Mouse (Mus musculus) embryonic facial prominence, embryonic 15.5 days (tissue): ENCODE data around the gene Btg4. TPM values are rescaled to one million over a fixed set of nuclear protein-coding genes. Genes with fewer than 3 reads are reported as not detected.

Source experiments
- ATAC-seq: fragments of 200-750 bp; cut with Nextera tagmentation; 2 replicates; pipeline ENCODE4 v1.8.0; 2017; ENCODE audit warnings: low read depth, moderate TSS enrichment; ENCODE audit not compliant: insufficient number of reproducible peaks, low FRiP score, low TSS enrichment
- H3K27ac ChIP-seq: fragments of 300-500 bp; sonication (generic); replicated peaks from 2 replicates; pipeline ENCODE4 v1.5.1; 2015; ENCODE audit warnings: mild to moderate bottlenecking, inconsistent platforms
- H3K27me3 ChIP-seq: fragments of 300-500 bp; sonication (generic); 2 replicates; pipeline ENCODE4 v1.6.1; 2015; ENCODE audit warnings: inconsistent platforms
- H3K36me3 ChIP-seq: fragments of 300-500 bp; sonication (generic); 2 replicates; pipeline ENCODE4 v1.6.1; 2015; ENCODE audit warnings: mild to moderate bottlenecking, inconsistent platforms
- H3K4me1 ChIP-seq: fragments of 300-500 bp; sonication (generic); 2 replicates; pipeline ENCODE4 v1.6.1; 2015; ENCODE audit warnings: inconsistent platforms
- H3K4me2 ChIP-seq: fragments of 300-500 bp; sonication (generic); replicated peaks from 2 replicates; pipeline ENCODE4 v1.6.1; 2015; ENCODE audit warnings: mild to moderate bottlenecking, inconsistent platforms
- H3K4me3 ChIP-seq: fragments of 300-500 bp; sonication (generic); replicated peaks from 2 replicates; pipeline ENCODE4 v1.5.1; 2015; ENCODE audit warnings: mild to moderate bottlenecking, inconsistent platforms
- H3K9ac ChIP-seq: fragments of 300-500 bp; sonication (generic); 2 replicates; pipeline ENCODE4 v1.6.1; 2015; ENCODE audit warnings: inconsistent platforms
- H3K9me3 ChIP-seq: fragments of 300-500 bp; sonication (generic); replicated peaks from 2 replicates; pipeline ENCODE4 v1.6.1; 2016; ENCODE audit warnings: inconsistent platforms
- WGBS: fragments of 180-500 bp; shearing (Covaris S2); methylation state at CpG from one replicate; pipeline ENCODE4 v1.1.7; 2015; 5-methylcytosine and 5-hydroxymethylcytosine counted together
- polyA plus RNA-seq: library from polyadenylated mRNA; unstranded; fragments of >200 nt; fragmentation: Nextera tagmentation; extraction: Ambion mirVana; gene quantifications from 2 replicates; pipeline ENCODE4 v1.2.1, GENCODE M21; 2015

The Btg4 gene
- polyA plus RNA-seq, 1 experiment from 2014 or later, result 2.0 TPM

GRCm38 (mm10) chr9:51093697-51094096 is 33.0 kb downstream of the Btg4 start:
- no peak for ATAC-seq
- Histone ChIP-seq H3K9me3 (no peaks in the 10 kb centered on the region), H3K27me3 (no peaks in the 10 kb centered on the region), H3K27ac (no peak overlapping the region), H3K4me2 (no peak overlapping the region), H3K4me1 (no peaks in the 10 kb centered on the region), H3K9ac (no peak overlapping the region), H3K36me3 (no peaks in the 10 kb centered on the region), H3K4me3 (no peak overlapping the region)
- 81% methylated on average over 5 of the region's 5 CpGs for WGBS

GRCm38 (mm10) chr9:51096306-51096705 is 35.6 kb downstream of the Btg4 start:
- 56% methylated on average over 2 of the region's 2 CpGs for WGBS

GRCm38 (mm10) chr9:51101756-51102425 is 41.2 kb downstream of the Btg4 start, which contains the start of gene 4833427G06Rik:
TSS of gene 4833427G06Rik (minus strand) at chr9:51102078.
- 7% methylated on average over 27 of the region's 27 CpGs for WGBS
- peak within 1 kb of the TSS; percentile 19 for H3K4me3 ChIP-seq
- no peaks in the 10 kb centered on the region for H3K36me3 ChIP-seq
- H3K27ac ChIP-seq, result no peak within 1 kb of the TSS
- H3K9ac ChIP-seq, result no peak within 1 kb of the TSS
- H3K9me3 ChIP-seq, result no peaks in the 10 kb centered on the region
- no peak for ATAC-seq
- H3K27me3 ChIP-seq, result peaks cover 7% of the 10 kb centered on the region; the same call in 1 of the 2 replicates
- H3K4me2 ChIP-seq, result peak within 1 kb of the TSS; percentile 99
- H3K4me1 ChIP-seq, result peaks cover 19% of the 10 kb centered on the region

More at GRCm38 (mm10) chr9:51096306-51096705, 35.6 kb downstream of the Btg4 start:
- Histone ChIP-seq H3K4me1 (no peaks in the 10 kb centered on the region), H3K9ac (no peak overlapping the region), H3K36me3 (no peaks in the 10 kb centered on the region), H3K4me3 (no peak overlapping the region), H3K4me2 (no peak overlapping the region), H3K27me3 (no peaks in the 10 kb centered on the region; the same call in 1 of the 2 replicates), H3K27ac (no peak overlapping the region), H3K9me3 (no peaks in the 10 kb centered on the region)
- no peak for ATAC-seq

- Histone ChIP-seq H3K27ac (no peak overlapping the region), H3K36me3 (no peaks in the 10 kb centered on the region), H3K27me3 (peaks cover 7% of the 10 kb centered on the region; the same call in 1 of the 2 replicates), H3K9me3 (no peaks in the 10 kb centered on the region), H3K4me3 (peak overlapping the region; percentile 52), H3K9ac (peak overlapping the region; percentile 29), H3K4me1 (peaks cover 19% of the 10 kb centered on the region), H3K4me2 (peak overlapping the region; percentile 99)
- WGBS, result 2% methylated on average over 44 of the region's 44 CpGs
- ATAC-seq, result peak; percentile 43; the same call in 1 of the 2 replicates
Observed at GRCm38 (mm10) chr9:51102963-51103807, 42.5 kb downstream of the Btg4 start.

- no peak for ATAC-seq
Observed at GRCm38 (mm10) chr9:51103808-51104514, 43.3 kb downstream of the Btg4 start.

GRCm38 (mm10) chr9:51105751-51106150 is 45.0 kb downstream of the Btg4 start:
- no peak overlapping the region for H3K4me2 ChIP-seq
- WGBS, result 74% methylated on average over 2 of the region's 2 CpGs
- H3K27ac ChIP-seq, result no peak overlapping the region
- H3K9ac ChIP-seq, result no peak overlapping the region
- H3K27me3 ChIP-seq, result 0 out of 2 replicates have a peak, but pooled peaks cover 7% of the 10 kb centered on the region
- H3K9me3 ChIP-seq, result no peaks in the 10 kb centered on the region
- H3K36me3 ChIP-seq, result no peaks in the 10 kb centered on the region
- ATAC-seq, result no peak
- no peak overlapping the region for H3K4me3 ChIP-seq
- H3K4me1 ChIP-seq, result peaks cover 19% of the 10 kb centered on the region

More at GRCm38 (mm10) chr9:51103808-51104514, 43.3 kb downstream of the Btg4 start:
- Histone ChIP-seq H3K4me1 (peaks cover 19% of the 10 kb centered on the region), H3K27ac (no peak overlapping the region), H3K36me3 (no peaks in the 10 kb centered on the region), H3K9me3 (no peaks in the 10 kb centered on the region), H3K9ac (peak overlapping the region; percentile 29), H3K27me3 (peaks cover 7% of the 10 kb centered on the region; the same call in 1 of the 2 replicates), H3K4me3 (peak overlapping the region; percentile 52), H3K4me2 (peak overlapping the region; percentile 99)
- 11% methylated on average over 30 of the region's 30 CpGs for WGBS

GRCm38 (mm10) chr9:51114767-51115166 is 54.1 kb downstream of the Btg4 start:
- Histone ChIP-seq H3K4me3 (no peak overlapping the region), H3K9ac (no peak overlapping the region), H3K27me3 (no peaks in the 10 kb centered on the region), H3K27ac (no peak overlapping the region), H3K9me3 (no peaks in the 10 kb centered on the region), H3K4me1 (no peaks in the 10 kb centered on the region), H3K36me3 (no peaks in the 10 kb centered on the region), H3K4me2 (no peak overlapping the region)
- no peak for ATAC-seq
- 70% methylated on average over 4 of the region's 4 CpGs for WGBS

- 64% methylated on average over 3 of the region's 3 CpGs for WGBS
- no peak overlapping the region for H3K4me3 ChIP-seq
Observed at GRCm38 (mm10) chr9:51136985-51137384, 76.3 kb downstream of the Btg4 start.

GRCm38 (mm10) chr9:51137432-51137831 is 76.7 kb downstream of the Btg4 start:
- Histone ChIP-seq H3K4me1 (no peaks in the 10 kb centered on the region), H3K36me3 (no peaks in the 10 kb centered on the region), H3K4me3 (no peak overlapping the region), H3K27me3 (no peaks in the 10 kb centered on the region), H3K9ac (no peak overlapping the region), H3K9me3 (no peaks in the 10 kb centered on the region), H3K27ac (no peak overlapping the region), H3K4me2 (no peak overlapping the region)
- no peak for ATAC-seq
- WGBS, result 84% methylated on average over 4 of the region's 4 CpGs

More at GRCm38 (mm10) chr9:51136985-51137384, 76.3 kb downstream of the Btg4 start:
- Histone ChIP-seq H3K9me3 (no peaks in the 10 kb centered on the region), H3K9ac (no peak overlapping the region), H3K4me2 (no peak overlapping the region), H3K27ac (no peak overlapping the region), H3K36me3 (no peaks in the 10 kb centered on the region), H3K27me3 (no peaks in the 10 kb centered on the region), H3K4me1 (no peaks in the 10 kb centered on the region)
- ATAC-seq, result no peak

- Histone ChIP-seq H3K27me3 (no peaks in the 10 kb centered on the region), H3K4me1 (no peaks in the 10 kb centered on the region), H3K9me3 (no peaks in the 10 kb centered on the region), H3K4me2 (no peak overlapping the region), H3K27ac (no peak overlapping the region), H3K9ac (no peak overlapping the region), H3K36me3 (no peaks in the 10 kb centered on the region), H3K4me3 (no peak overlapping the region)
- ATAC-seq, result no peak
- 79% methylated on average over 1 of the region's 1 CpGs for WGBS
Observed at GRCm38 (mm10) chr9:51137836-51138235, 77.1 kb downstream of the Btg4 start.

- H3K27me3 ChIP-seq, result no peaks in the 10 kb centered on the region
- WGBS, result 84% methylated on average over 1 of the region's 1 CpGs
- H3K36me3 ChIP-seq, result no peaks in the 10 kb centered on the region
- no peaks in the 10 kb centered on the region for H3K9me3 ChIP-seq
- ATAC-seq, result no peak
- H3K4me1 ChIP-seq, result no peaks in the 10 kb centered on the region
- no peak overlapping the region for H3K27ac ChIP-seq
- no peak overlapping the region for H3K4me3 ChIP-seq
- H3K4me2 ChIP-seq, result no peak overlapping the region
- H3K9ac ChIP-seq, result no peak overlapping the region
Observed at GRCm38 (mm10) chr9:51138301-51138700, 77.6 kb downstream of the Btg4 start.
